Mouse (Mus musculus): ENCODE data around the gene Naaladl2. TPM values are rescaled to one million over a fixed set of nuclear protein-coding genes. Genes with fewer than 3 reads are reported as not detected.

Gene Naaladl2
- polyA plus RNA-seq, 1 experiment, result not detected

- Histone ChIP-seq H3K9me3 (ENCODE audit: control insufficient read depth, low read length) (no peaks in the 10 kb centered on the region), H3K27me3 (ENCODE audit: control insufficient read depth) (no peaks in the 10 kb centered on the region), H3K36me3 (ENCODE audit: control insufficient read depth) (no peaks in the 10 kb centered on the region), H3K4me3 (replicated peaks) (no peak overlapping the region), H3K4me1 (ENCODE audit: control insufficient read depth) (no peaks in the 10 kb centered on the region)
- no peak for TF ChIP-seq TAL1 (IDR thresholded peaks at IDR 0.05; ENCODE audit: low read length)
- TF ChIP-seq GATA1 (IDR thresholded peaks at IDR 0.05; ENCODE audit: low read length), result no peak
Observed at GRCm38 (mm10) chr3:24749055-24749454, 395.0 kb downstream of the Naaladl2 start.

- no peaks in the 10 kb centered on the region for H3K27me3 ChIP-seq (ENCODE audit: control insufficient read depth)
- no peaks in the 10 kb centered on the region for H3K4me1 ChIP-seq (ENCODE audit: control insufficient read depth)
- no peaks in the 10 kb centered on the region for H3K36me3 ChIP-seq (ENCODE audit: control insufficient read depth)
- TF ChIP-seq GATA1 (IDR thresholded peaks at IDR 0.05; ENCODE audit: low read length), result no peak
- no peak for TF ChIP-seq TAL1 (IDR thresholded peaks at IDR 0.05; ENCODE audit: low read length)
- H3K4me3 ChIP-seq (replicated peaks), result no peak overlapping the region
- H3K9me3 ChIP-seq (ENCODE audit: control insufficient read depth, low read length), result no peaks in the 10 kb centered on the region
Observed at GRCm38 (mm10) chr3:24747182-24747856, 396.7 kb downstream of the Naaladl2 start.

GRCm38 (mm10) chr3:24743946-24744345, 400.1 kb downstream of the Naaladl2 start:
- Histone ChIP-seq H3K27me3 (ENCODE audit: control insufficient read depth) (no peaks in the 10 kb centered on the region), H3K4me1 (ENCODE audit: control insufficient read depth) (no peaks in the 10 kb centered on the region), H3K36me3 (ENCODE audit: control insufficient read depth) (no peaks in the 10 kb centered on the region), H3K4me3 (replicated peaks) (no peak overlapping the region), H3K9me3 (ENCODE audit: control insufficient read depth, low read length) (no peaks in the 10 kb centered on the region)
- TF ChIP-seq TAL1 (IDR thresholded peaks at IDR 0.05; ENCODE audit: low read length) (no peak), GATA1 (IDR thresholded peaks at IDR 0.05; ENCODE audit: low read length) (no peak)

GRCm38 (mm10) chr3:24719181-24719749, 424.8 kb downstream of the Naaladl2 start:
- no peaks in the 10 kb centered on the region for H3K27me3 ChIP-seq (ENCODE audit: control insufficient read depth)
- no peaks in the 10 kb centered on the region for H3K4me1 ChIP-seq (ENCODE audit: control insufficient read depth)
- no peaks in the 10 kb centered on the region for H3K36me3 ChIP-seq (ENCODE audit: control insufficient read depth)
- no peak overlapping the region for H3K4me3 ChIP-seq (replicated peaks)
- 0 out of 2 replicates have a peak, but pooled peaks cover 3% of the 10 kb centered on the region for H3K9me3 ChIP-seq (ENCODE audit: control insufficient read depth, low read length)
- no peak for TF ChIP-seq GATA1 (IDR thresholded peaks at IDR 0.05; ENCODE audit: low read length)
- no peak for TF ChIP-seq TAL1 (IDR thresholded peaks at IDR 0.05; ENCODE audit: low read length)

- Histone ChIP-seq H3K4me3 (replicated peaks) (no peak overlapping the region), H3K9me3 (ENCODE audit: control insufficient read depth, low read length) (no peaks in the 10 kb centered on the region), H3K27me3 (ENCODE audit: control insufficient read depth) (no peaks in the 10 kb centered on the region), H3K36me3 (ENCODE audit: control insufficient read depth) (no peaks in the 10 kb centered on the region), H3K4me1 (ENCODE audit: control insufficient read depth) (no peaks in the 10 kb centered on the region)
- TF ChIP-seq TAL1 (IDR thresholded peaks at IDR 0.05; ENCODE audit: low read length) (no peak), GATA1 (IDR thresholded peaks at IDR 0.05; ENCODE audit: low read length) (no peak)
Observed at GRCm38 (mm10) chr3:24714770-24715169, 429.3 kb downstream of the Naaladl2 start.

- no peaks in the 10 kb centered on the region for H3K9me3 ChIP-seq (ENCODE audit: control insufficient read depth, low read length)
Observed at GRCm38 (mm10) chr3:24705778-24706423, 438.2 kb downstream of the Naaladl2 start.

GRCm38 (mm10) chr3:24690162-24690915, 453.7 kb downstream of the Naaladl2 start:
- no peaks in the 10 kb centered on the region for H3K4me1 ChIP-seq (ENCODE audit: control insufficient read depth)
- H3K36me3 ChIP-seq (ENCODE audit: control insufficient read depth), result no peaks in the 10 kb centered on the region
- TF ChIP-seq TAL1 (IDR thresholded peaks at IDR 0.05; ENCODE audit: low read length) (no peak), GATA1 (IDR thresholded peaks at IDR 0.05; ENCODE audit: low read length) (no peak)
- H3K9me3 ChIP-seq (ENCODE audit: control insufficient read depth, low read length), result peaks cover 7% of the 10 kb centered on the region; the same call in 1 of the 2 replicates
- no peak overlapping the region for H3K4me3 ChIP-seq (replicated peaks)
- H3K27me3 ChIP-seq (ENCODE audit: control insufficient read depth), result no peaks in the 10 kb centered on the region

More at GRCm38 (mm10) chr3:24705778-24706423, 438.2 kb downstream of the Naaladl2 start:
- H3K4me3 ChIP-seq (replicated peaks), result no peak overlapping the region
- no peaks in the 10 kb centered on the region for H3K27me3 ChIP-seq (ENCODE audit: control insufficient read depth)
- TF ChIP-seq GATA1 (IDR thresholded peaks at IDR 0.05; ENCODE audit: low read length) (no peak), TAL1 (IDR thresholded peaks at IDR 0.05; ENCODE audit: low read length) (no peak)
- H3K4me1 ChIP-seq (ENCODE audit: control insufficient read depth), result no peaks in the 10 kb centered on the region
- no peaks in the 10 kb centered on the region for H3K36me3 ChIP-seq (ENCODE audit: control insufficient read depth)

- H3K36me3 ChIP-seq (ENCODE audit: control insufficient read depth), result no peaks in the 10 kb centered on the region
Observed at GRCm38 (mm10) chr3:24670500-24670899, 473.6 kb downstream of the Naaladl2 start.

More at GRCm38 (mm10) chr3:24670500-24670899, 473.6 kb downstream of the Naaladl2 start:
- Histone ChIP-seq H3K9me3 (ENCODE audit: control insufficient read depth, low read length) (no peaks in the 10 kb centered on the region), H3K4me3 (replicated peaks) (no peak overlapping the region), H3K4me1 (ENCODE audit: control insufficient read depth) (no peaks in the 10 kb centered on the region), H3K27me3 (ENCODE audit: control insufficient read depth) (no peaks in the 10 kb centered on the region)
- TF ChIP-seq GATA1 (IDR thresholded peaks at IDR 0.05; ENCODE audit: low read length) (no peak), TAL1 (IDR thresholded peaks at IDR 0.05; ENCODE audit: low read length) (no peak)

Data from erythroblast, embryonic 14.5 days (primary cell).